Mouse (Mus musculus) kidney, embryonic 16.5 days (tissue): ENCODE data around the gene Rcsd1. TPM values are rescaled to one million over a fixed set of nuclear protein-coding genes. Genes with fewer than 3 reads are reported as not detected.
A peak's percentile ranks its signal among the peaks of the same experiment; 100 is the strongest.

Experiments used
- ATAC-seq: fragments of 200-750 bp; cut with Nextera tagmentation; 2 replicates; pipeline ENCODE4 v1.8.0; 2017; ENCODE audit warnings: moderate TSS enrichment; ENCODE audit not compliant: low FRiP score, low TSS enrichment
- H3K27ac ChIP-seq: fragments of 300-500 bp; sonication (generic); 2 replicates; pipeline ENCODE4 v1.5.1; 2014; ENCODE audit warnings: low read length
- H3K27me3 ChIP-seq: fragments of 300-500 bp; sonication (generic); 2 replicates; pipeline ENCODE4 v1.6.1; 2014; ENCODE audit warnings: low read length, control low read depth, mixed read lengths; ENCODE audit not compliant: insufficient read depth
- H3K36me3 ChIP-seq: fragments of 300-500 bp; sonication (generic); 2 replicates; pipeline ENCODE4 v1.6.1; 2014; ENCODE audit warnings: low read length, control low read depth, mixed read lengths; ENCODE audit not compliant: insufficient read depth
- H3K4me1 ChIP-seq: fragments of 300-500 bp; sonication (generic); 2 replicates; pipeline ENCODE4 v1.6.1; 2014; ENCODE audit warnings: low read length, control low read depth, mixed read lengths; ENCODE audit not compliant: insufficient read depth
- H3K4me2 ChIP-seq: fragments of 300-500 bp; sonication (generic); replicated peaks from 2 replicates; pipeline ENCODE4 v1.6.1; 2014; ENCODE audit warnings: low read depth, low read length
- H3K4me3 ChIP-seq: fragments of 300-500 bp; sonication (generic); 2 replicates; pipeline ENCODE4 v1.5.1; 2014; ENCODE audit warnings: mild to moderate bottlenecking, low read length
- H3K9ac ChIP-seq: fragments of 300-500 bp; sonication (generic); replicated peaks from 2 replicates; pipeline ENCODE4 v1.6.1; 2014; ENCODE audit warnings: low read length
- H3K9me3 ChIP-seq: fragments of 300-500 bp; sonication (generic); 2 replicates; pipeline ENCODE4 v1.6.1; 2016; ENCODE audit warnings: low read length, control low read depth
- WGBS: fragments of 180-500 bp; shearing (Covaris S2); extraction: QIAGEN DNeasy Blood & Tissue Kit; methylation state at CpG from one replicate; pipeline ENCODE4 v1.1.7; 2014; 5-methylcytosine and 5-hydroxymethylcytosine counted together
- polyA plus RNA-seq: library from polyadenylated mRNA; unstranded; fragments of >200 nt; fragmentation: Nextera tagmentation; extraction: Ambion mirVana; gene quantifications from 2 replicates; pipeline ENCODE4 v1.2.1, GENCODE M21; 2015

The Rcsd1 gene
- polyA plus RNA-seq, 1 experiment from 2014 or later, result 54.9 TPM

- WGBS, result 71% methylated on average over 5 of the region's 5 CpGs
- H3K4me2 ChIP-seq, result no peak overlapping the region
- H3K4me1 ChIP-seq, result peaks cover 72% of the 10 kb centered on the region
- no peaks in the 10 kb centered on the region for H3K9me3 ChIP-seq
- H3K27ac ChIP-seq, result peak overlapping the region; percentile 75
- no peak overlapping the region for H3K4me3 ChIP-seq
- no peaks in the 10 kb centered on the region for H3K36me3 ChIP-seq
- ATAC-seq, result no peak
- H3K27me3 ChIP-seq, result no peaks in the 10 kb centered on the region
- no peak overlapping the region for H3K9ac ChIP-seq
These were observed 13.5 kb downstream of the Rcsd1 start for GRCm38 (mm10) chr1:165696040-165696439.

GRCm38 (mm10) chr1:165695392-165696014 is 14.1 kb downstream of the Rcsd1 start:
- ATAC-seq, result peak; percentile 66
- Histone ChIP-seq H3K4me1 (peaks cover 71% of the 10 kb centered on the region), H3K9me3 (no peaks in the 10 kb centered on the region), H3K4me3 (no peak overlapping the region), H3K4me2 (no peak overlapping the region), H3K9ac (no peak overlapping the region), H3K27me3 (no peaks in the 10 kb centered on the region), H3K36me3 (no peaks in the 10 kb centered on the region), H3K27ac (peak overlapping the region; percentile 75)

GRCm38 (mm10) chr1:165693856-165694255 is 15.7 kb downstream of the Rcsd1 start:
- H3K4me1 ChIP-seq, result peaks cover 72% of the 10 kb centered on the region
- H3K27me3 ChIP-seq, result no peaks in the 10 kb centered on the region
- H3K9ac ChIP-seq, result no peak overlapping the region
- H3K4me2 ChIP-seq, result peak overlapping the region; percentile 11; the same call in 1 of the 2 replicates
- no peaks in the 10 kb centered on the region for H3K36me3 ChIP-seq
- no peak for ATAC-seq
- no peak overlapping the region for H3K4me3 ChIP-seq
- H3K27ac ChIP-seq, result peak overlapping the region; percentile 75; the same call in 1 of the 2 replicates
- H3K9me3 ChIP-seq, result no peaks in the 10 kb centered on the region
- WGBS, result 28% methylated on average over 7 of the region's 7 CpGs

DNA sequence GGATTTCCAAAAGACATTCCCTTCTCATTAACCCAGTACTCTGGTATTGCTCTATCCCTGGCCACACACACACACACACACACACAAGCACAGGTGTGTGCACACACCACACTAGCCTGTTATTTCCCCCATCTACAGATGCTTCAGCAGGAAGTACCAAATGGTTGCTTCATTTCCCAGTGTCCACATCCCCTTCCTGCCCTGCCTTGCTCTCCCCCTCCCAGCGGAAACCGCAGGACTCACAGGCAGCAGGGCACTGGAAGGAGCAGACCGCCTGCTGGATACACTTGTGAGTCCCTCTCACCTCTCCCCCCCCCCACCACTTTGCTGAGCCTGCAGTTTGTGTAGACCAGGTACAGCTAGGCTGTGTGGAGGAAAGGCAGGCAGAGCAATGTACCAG is 18.0 kb downstream of the Rcsd1 start:
- no peak overlapping the region for H3K4me2 ChIP-seq
- no peaks in the 10 kb centered on the region for H3K9me3 ChIP-seq
- peak; percentile 60 for ATAC-seq
- WGBS, result 28% methylated on average over 3 of the region's 3 CpGs
- H3K27me3 ChIP-seq, result no peaks in the 10 kb centered on the region
- H3K27ac ChIP-seq, result peak overlapping the region; percentile 56
- H3K9ac ChIP-seq, result no peak overlapping the region
- no peak overlapping the region for H3K4me3 ChIP-seq
- H3K4me1 ChIP-seq, result peaks cover 82% of the 10 kb centered on the region
- no peaks in the 10 kb centered on the region for H3K36me3 ChIP-seq

GRCm38 (mm10) chr1:165689845-165690244 is 19.7 kb downstream of the Rcsd1 start:
- Histone ChIP-seq H3K4me2 (no peak overlapping the region), H3K4me1 (peaks cover 74% of the 10 kb centered on the region), H3K9ac (no peak overlapping the region), H3K9me3 (no peaks in the 10 kb centered on the region), H3K27me3 (no peaks in the 10 kb centered on the region), H3K4me3 (no peak overlapping the region), H3K36me3 (no peaks in the 10 kb centered on the region), H3K27ac (no peak overlapping the region)
- 69% methylated on average over 5 of the region's 5 CpGs for WGBS
- no peak for ATAC-seq

DNA sequence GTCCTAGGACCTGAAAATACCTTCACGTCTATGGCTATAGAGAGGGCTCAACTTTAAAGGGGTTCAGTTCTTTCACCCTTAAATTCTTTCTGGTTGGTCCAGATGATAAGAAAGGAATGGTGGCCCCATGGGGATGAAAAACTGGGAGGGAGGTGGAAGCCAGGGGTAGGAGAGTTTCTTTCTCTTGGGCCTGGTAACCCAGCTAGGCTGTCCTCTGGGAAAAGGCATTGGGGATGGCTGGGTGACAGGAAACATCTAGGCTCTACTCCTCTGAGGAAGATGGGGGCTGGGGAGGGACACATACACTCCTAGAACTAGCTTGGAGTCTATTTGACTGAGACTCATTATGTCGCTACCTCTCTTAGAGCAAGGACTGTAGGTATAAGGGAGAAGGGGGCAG is 21.7 kb downstream of the Rcsd1 start:
- WGBS, result 92% methylated on average over 2 of the region's 2 CpGs
- Histone ChIP-seq H3K4me2 (no peak overlapping the region), H3K27me3 (no peaks in the 10 kb centered on the region), H3K4me3 (no peak overlapping the region), H3K36me3 (peaks cover 5% of the 10 kb centered on the region; the same call in 1 of the 2 replicates), H3K9me3 (no peaks in the 10 kb centered on the region), H3K4me1 (peaks cover 64% of the 10 kb centered on the region), H3K9ac (no peak overlapping the region), H3K27ac (no peak overlapping the region)
- ATAC-seq, result no peak

GRCm38 (mm10) chr1:165686963-165687362 is 22.6 kb downstream of the Rcsd1 start:
- Histone ChIP-seq H3K27ac (0 out of 2 replicates have a peak overlapping the region, but pooled peaks have one; percentile 9), H3K4me2 (no peak overlapping the region), H3K4me3 (no peak overlapping the region), H3K9me3 (no peaks in the 10 kb centered on the region), H3K9ac (no peak overlapping the region; the same call in 1 of the 2 replicates), H3K4me1 (peaks cover 59% of the 10 kb centered on the region), H3K27me3 (no peaks in the 10 kb centered on the region), H3K36me3 (peaks cover 5% of the 10 kb centered on the region; the same call in 1 of the 2 replicates)
- no peak for ATAC-seq
- 57% methylated on average over 8 of the region's 8 CpGs for WGBS

DNA sequence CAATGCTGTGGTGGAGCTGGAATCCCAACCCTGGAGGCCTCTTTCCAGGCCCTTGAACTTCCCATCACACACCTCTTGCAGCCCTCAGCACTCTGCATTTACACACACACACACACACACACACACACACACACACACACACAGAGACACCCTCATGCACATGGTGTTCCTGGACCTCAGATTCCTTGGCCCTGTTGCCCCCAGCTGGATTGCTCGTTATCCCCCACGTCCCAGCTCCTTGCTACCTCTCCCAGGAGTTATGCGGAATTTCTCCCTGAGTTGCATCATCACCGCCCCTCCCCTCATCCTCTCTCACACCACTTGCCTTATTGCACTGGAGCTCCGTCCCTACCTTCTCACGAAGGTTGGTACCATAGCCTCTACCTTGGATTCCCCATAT is 23.2 kb downstream of the Rcsd1 start:
- Histone ChIP-seq H3K9me3 (no peaks in the 10 kb centered on the region), H3K9ac (no peak overlapping the region), H3K27ac (peak overlapping the region; percentile 21; the same call in 1 of the 2 replicates), H3K4me3 (no peak overlapping the region), H3K4me1 (peaks cover 55% of the 10 kb centered on the region), H3K27me3 (no peaks in the 10 kb centered on the region), H3K4me2 (no peak overlapping the region), H3K36me3 (peaks cover 5% of the 10 kb centered on the region; the same call in 1 of the 2 replicates)
- WGBS, result 73% methylated on average over 6 of the region's 6 CpGs
- ATAC-seq, result no peak

- 60% methylated on average over 15 of the region's 15 CpGs for WGBS
- H3K4me1 ChIP-seq, result peaks cover 61% of the 10 kb centered on the region
- ATAC-seq, result peak; percentile 63
- H3K4me2 ChIP-seq, result no peak overlapping the region
- no peaks in the 10 kb centered on the region for H3K9me3 ChIP-seq
- H3K27me3 ChIP-seq, result no peaks in the 10 kb centered on the region
- H3K4me3 ChIP-seq, result no peak overlapping the region
- H3K9ac ChIP-seq, result 0 out of 2 replicates have a peak overlapping the region, but pooled peaks have one; percentile 35
- peaks cover 5% of the 10 kb centered on the region; the same call in 1 of the 2 replicates for H3K36me3 ChIP-seq
- H3K27ac ChIP-seq, result peak overlapping the region; percentile 78
These were observed 25.0 kb downstream of the Rcsd1 start for GRCm38 (mm10) chr1:165684261-165685203.
